Mouse (Mus musculus) gastrocnemius, postnatal 4 days (tissue): ENCODE data around the gene Pdcd2l. TPM values are rescaled to one million over a fixed set of nuclear protein-coding genes. Genes with fewer than 3 reads are reported as not detected.
"Not testable (repeated sequence)": the region's sequence is repeated elsewhere in the genome, so short reads cannot be mapped to it uniquely, and the experiment has no call there.

ENCODE experiments used
- DNase-seq, 2 experiments: peaks; one replicate each; pipeline ENCODE4 v3.0.0; 2021 to 2022; ENCODE audit warnings: low spot score in 2 of 2, mixed read lengths in 2 of 2
- total RNA-seq, 2 experiments: library from RNA; stranded (reverse); gene quantifications; 2 replicates each; pipeline ENCODE4 v1.2.3; 2021

Gene Pdcd2l
- total RNA-seq, 2 experiments from 2014 or later = 22.6 to 23.8 TPM

DNA sequence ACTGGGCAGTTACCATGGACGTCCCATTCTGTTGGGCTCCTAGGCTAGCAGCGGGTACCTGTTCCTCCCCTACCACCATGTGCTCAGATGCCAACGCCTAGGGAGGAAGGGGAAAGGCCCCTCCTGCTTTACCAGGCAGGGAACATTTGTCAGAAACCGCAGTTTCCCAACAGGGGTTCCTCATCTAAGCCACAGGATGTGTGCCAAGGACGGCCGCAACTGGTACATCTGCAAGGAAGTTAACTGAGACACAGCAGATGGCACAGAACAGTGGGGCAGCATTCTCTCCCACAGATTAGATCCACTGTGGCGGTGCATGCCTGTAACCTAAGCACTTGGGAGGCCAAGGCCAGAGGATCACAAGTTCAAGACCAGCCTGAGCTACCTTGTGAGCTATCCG is 18.2 kb upstream of the Pdcd2l start:
- DNase-seq = no peak

DNA sequence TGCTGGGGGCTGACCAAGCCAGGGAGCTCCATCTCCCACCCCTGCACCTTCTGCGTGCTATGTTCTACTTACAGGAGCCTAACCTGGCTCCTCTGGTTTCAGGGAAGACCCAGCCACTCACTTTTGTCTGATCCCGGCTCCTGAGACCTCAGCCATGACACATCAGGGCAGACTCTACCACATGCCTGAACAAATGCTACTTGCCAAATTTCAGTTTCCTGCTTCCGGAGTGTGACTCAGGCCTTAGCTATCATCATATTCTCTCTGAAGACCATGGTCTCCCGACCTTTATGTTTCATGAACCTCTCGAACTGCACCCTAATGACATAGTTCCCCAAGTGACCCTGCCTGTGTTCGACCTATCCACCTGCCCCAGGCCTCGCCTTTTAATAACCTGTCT is 16.8 kb upstream of the Pdcd2l start:
- no peak for DNase-seq

DNA sequence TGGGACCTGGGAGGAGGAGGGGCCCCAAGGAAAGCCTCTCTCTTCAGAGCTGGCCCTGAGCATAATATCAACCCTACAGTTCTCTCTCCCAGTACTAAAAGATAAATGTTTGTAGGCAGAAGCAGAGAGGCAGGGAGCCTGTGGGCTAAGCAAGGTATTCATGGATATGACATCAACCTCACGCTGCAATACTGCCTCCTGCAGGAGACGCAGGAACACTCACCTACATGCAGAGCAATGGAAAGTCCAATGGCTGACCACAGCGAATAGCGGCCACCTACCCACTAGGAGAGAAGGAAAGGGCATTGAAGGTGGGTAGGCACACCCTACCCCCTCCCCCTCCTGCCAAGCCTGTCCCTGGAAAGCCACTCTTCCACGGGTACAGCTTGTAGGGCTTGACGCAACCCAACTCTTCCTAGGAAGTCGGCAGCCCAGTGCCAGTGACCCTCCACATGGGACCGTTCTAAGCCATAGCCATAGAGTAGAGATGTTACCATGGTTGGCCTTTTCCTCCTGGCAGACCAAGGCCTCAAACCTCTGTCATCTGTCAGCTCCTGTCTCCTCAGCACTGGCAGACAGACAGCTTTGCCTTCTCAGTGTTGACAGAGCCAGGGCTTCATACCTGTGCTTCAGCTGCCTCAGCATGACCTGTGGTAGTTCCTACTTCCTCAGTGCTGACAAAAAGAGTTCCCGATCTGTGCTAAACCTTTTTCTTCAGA is 11.7 kb upstream of the Pdcd2l start:
- DNase-seq = no peak

DNA sequence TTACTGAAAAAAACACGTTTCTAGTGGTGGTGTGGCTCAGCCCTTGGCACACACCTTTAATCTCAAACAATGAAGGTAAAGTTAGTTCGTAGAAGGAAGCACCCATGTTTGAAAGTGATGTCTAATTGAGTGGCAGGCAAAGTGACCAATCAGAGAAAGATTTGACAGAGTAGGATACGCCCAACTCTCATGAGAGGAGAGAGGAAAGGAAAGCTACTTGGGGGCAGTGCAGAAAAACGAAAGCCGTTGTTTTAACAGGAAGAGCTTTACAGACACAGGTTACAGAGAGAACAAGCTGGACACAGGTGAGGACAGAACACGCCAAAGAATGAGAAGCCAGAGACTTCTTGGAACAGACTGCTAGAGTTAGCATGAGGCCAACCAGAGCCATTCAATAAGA is 9.9 kb upstream of the Pdcd2l start:
- DNase-seq = no peak

DNA sequence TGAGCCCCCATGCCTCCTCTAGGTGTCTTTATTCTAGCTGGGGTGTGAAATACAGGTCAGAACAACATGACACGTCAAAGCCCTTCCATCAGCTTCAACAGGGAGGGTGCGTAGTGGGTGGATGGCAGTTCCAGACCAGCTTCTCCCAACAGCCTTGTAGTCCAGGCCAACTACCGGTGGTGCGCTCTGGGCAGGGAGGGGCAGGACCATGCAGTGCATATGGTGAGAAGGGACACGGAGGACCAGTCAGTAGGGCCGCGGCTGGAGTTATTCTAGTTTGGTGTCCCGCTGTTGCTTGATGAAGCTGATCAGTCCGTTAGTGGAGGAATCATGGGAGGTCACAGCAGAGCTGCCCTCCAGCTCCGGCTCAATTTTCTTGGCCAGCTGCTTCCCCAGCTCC is 5.7 kb upstream of the Pdcd2l start:
- DNase-seq = not testable (repeated sequence)

DNA sequence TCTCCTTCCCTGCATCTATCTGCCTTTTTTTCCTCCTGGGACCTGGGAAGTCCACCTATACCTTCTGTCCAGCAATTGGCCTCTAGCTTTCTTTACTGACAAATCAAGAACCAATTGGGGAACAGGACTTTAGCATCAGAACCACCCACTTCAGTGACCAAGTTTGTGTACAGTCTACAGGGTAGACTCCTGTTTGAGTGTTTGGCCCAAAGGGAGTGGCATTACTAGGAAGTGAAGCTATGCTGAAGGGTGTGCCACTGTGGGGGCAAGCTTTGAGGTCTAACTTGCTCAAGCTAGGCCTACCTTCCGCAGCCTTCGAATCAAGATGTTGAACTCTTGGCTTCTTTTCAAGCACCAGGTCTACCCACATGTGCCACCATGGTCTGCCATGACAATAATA is 4.4 kb upstream of the Pdcd2l start:
- DNase-seq = no peak

DNA sequence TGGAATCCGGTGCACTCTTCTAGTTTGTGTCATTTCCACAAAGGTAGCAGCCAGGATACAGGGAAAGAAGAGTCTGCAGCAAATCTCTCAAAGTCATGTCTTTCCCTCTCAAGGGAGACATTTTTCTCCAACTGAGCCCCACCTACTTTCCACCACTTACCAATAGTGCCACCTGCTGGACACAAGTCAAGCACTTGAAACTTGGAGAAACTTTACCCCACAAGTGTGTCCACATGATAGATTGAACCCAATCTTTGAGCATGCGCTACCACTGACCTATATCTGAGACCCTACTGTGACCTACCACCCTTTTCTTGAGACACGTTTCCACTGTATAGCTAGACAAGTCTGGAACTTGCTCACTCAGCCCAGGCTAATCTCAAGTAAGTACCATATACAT is 1.9 kb upstream of the Pdcd2l start:
- DNase-seq = no peak

DNA sequence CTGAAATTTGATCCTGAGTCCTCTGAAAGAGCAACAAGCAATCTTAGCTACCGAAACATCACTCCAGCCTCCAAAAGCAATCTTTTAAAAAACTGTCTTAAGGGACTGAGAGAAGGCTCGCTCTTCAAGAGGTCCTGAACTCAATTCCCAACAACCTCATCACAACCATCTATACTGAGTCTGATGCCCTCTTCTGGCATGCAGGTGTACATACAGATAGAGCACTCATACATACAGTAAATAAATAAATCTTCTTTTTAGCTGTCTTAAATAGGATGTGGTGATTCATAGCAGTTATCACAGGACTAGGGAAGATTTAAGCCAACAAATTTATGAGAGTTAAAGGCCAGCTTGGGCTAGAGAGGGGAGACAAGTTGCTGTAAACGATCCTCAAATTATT is 829 bp downstream of the Pdcd2l start:
- no peak for DNase-seq

DNA sequence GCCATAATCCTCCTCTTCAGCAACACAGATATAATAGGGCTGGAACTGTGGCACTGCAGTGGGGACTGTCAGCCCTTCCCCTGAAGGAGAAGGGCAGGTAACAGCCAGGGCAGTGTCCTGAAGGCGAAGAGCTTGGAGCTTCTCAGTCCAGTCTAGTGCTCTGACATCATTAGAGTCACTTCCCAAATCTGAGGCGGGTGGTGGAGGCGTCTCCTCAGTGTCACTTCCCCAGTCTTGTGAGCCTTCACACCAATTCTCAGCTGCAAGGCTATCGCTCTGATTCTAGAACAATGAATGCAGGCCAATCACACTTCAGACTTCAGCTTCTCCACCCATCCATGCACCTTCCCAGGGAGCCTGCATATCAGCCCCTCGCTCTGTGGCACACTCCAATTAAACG is 3.6 kb downstream of the Pdcd2l start:
- DNase-seq = no peak

DNA sequence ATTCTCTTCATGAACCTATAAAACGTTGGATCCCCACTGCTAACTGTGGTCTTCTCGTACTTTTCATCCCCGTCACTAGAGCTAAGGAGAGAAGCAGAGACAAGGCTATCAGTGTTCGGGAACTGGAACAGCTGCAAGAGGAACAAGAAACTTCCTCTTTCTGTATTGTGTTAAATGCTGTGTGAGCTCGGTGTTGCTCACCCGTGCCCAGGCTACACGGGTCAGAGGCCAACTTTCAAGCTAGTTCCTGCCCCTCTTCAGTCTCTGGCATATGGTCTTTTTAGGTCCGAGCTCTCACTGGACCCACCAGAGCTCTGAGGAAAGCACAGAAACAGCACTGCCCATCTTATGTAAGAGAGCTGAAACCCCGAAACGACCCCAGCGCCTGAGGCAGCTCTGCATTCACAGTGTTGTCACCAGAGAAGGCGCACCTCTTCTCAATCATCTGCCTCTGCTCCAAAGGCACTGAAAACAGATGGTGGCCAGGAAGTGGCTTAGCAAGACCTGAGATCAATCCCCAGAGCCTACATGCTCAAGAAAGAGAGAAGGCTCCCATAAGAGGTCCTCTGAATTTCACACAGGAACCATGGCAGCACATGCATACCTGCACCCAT is 7.0 kb downstream of the Pdcd2l start:
- no peak for DNase-seq

DNA sequence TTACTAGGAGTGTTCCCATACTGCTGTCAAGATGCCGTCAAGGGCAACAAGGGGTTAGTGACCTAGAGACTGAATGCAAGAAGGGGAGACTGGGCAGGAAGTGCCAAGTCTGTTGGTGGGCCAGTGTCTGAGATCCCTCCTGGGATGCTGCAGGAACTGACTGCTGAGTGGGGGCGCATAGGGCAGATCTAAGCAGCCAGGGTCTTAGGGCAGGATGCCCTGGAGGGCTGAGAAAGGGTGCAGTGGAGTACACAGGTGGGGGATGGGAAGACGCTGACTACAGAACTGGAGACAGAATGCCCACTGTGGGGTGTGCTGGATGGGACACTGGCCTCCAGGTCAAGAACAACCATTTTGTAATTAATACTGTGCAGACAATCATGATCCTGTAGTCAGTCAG is 12.7 kb downstream of the Pdcd2l start:
- DNase-seq = no peak

DNA sequence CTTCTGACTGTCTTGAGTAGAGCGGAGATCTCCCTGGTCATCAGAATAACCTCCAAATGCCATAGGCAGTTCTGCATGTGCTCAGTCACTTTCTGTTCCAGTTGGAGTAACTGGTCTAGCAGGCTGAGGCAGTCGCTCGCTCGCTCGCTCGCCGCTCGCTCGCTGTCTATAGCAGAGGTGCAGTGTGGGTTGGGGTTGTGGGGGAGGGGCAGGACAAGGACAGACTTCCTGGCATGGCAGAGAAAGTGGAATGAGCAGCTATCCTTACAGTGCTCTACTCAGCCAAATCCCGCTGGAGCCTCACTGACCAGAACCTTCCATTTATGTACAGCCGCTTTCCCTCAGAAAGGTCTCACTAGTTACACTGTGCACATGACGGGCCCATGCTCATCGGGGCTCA is 13.1 kb downstream of the Pdcd2l start:
- DNase-seq = no peak

DNA sequence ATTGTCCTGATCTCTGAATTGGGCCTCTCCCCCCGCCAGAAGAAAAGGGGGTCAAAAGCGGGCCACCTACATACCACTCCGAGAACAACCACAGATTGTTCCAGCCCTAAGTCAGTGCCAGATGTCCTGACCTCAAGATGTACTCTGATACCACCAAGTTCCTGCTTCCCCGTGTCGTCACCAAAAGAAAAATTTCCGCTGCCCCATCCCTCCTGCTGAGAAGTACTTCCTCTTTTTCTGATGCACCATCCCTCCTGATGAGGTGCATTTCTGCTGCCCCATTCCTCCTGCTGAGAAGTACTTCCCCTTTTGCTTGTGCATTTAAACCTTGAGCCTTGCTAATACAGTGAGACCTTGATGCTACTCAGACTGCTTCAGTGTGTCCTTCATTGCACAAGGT is 20.2 kb downstream of the Pdcd2l start:
- DNase-seq = not testable (repeated sequence)

DNA sequence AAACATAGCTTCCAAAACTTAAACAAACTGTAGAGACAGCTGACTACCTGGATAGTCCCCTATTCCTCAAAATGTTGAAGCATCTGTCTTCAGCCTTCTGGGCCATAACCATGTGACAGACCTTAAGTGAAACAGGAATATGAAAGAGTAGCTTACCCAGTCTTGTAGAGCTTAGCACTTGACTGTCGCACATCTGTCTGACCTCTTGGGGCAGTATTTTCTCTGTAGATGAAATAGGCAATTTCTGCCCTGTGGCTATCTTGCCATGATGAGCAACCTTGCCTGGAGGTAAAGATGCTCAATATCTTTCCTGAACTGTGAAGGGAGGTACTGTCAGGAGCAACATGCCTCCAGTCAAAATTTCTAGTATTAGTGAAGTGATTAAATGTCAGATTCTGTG is 24.2 kb downstream of the Pdcd2l start:
- no peak for DNase-seq

DNA sequence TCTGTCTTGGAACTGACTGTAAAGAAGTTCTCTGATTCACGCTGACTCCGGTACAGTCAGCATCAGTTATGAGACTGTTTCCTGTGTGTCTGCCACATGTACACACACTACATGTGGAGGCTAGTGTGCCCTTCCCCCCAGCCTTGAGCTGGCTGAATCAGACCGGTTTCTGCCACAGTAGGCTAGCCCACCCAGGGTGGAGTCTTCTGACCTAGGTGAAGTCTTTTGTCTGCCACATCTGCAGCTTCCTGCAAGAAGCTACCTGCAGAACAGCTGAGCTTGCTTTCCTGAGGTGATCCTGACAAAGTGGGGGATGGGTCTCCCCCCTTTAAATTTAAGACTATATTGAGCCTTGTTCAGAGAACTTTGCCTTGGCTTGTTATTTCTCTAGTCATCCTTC is 27.0 kb downstream of the Pdcd2l start, which contains the start of gene Uba2:
Gene Uba2, minus strand, starts transcription at position 146 of the 400 bp plus-strand sequence.
- no peak for DNase-seq

DNA sequence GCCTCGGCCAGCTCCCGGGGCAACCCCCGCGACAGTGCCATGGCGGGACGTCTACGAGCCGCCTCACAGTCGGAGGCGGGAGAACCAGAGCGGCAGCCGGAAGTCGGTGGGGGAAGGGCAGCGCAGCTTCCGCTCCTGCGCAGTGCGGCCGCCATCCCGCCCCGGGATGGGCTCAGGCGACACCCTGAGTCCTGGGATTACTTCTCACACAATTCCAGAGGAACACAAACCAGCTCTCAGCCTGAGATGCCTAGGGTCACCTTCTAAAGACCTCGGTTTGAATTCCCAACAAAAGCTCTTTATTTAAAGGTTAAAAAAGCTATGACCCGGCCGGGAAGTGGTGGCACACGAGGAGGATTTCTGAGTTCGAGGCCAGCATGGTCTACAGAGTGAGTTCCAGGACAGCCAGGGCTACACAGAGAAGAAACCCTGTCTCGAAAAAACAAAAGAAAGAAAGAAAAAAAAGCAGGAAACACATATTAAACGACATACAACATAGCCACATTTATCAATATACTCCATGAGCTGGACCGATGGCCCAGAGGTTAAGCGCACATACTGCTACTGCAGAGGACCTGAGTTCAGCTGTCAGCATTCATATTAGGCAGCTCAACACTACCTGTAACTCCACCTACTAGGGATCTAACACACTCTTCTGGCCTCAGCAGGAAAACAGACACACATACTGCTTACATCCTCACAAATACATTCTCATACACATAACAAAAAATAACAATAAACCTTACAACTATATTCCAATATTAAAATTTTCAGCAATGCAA is 27.8 kb downstream of the Pdcd2l start:
- DNase-seq = peak; percentile 89 to 93

DNA sequence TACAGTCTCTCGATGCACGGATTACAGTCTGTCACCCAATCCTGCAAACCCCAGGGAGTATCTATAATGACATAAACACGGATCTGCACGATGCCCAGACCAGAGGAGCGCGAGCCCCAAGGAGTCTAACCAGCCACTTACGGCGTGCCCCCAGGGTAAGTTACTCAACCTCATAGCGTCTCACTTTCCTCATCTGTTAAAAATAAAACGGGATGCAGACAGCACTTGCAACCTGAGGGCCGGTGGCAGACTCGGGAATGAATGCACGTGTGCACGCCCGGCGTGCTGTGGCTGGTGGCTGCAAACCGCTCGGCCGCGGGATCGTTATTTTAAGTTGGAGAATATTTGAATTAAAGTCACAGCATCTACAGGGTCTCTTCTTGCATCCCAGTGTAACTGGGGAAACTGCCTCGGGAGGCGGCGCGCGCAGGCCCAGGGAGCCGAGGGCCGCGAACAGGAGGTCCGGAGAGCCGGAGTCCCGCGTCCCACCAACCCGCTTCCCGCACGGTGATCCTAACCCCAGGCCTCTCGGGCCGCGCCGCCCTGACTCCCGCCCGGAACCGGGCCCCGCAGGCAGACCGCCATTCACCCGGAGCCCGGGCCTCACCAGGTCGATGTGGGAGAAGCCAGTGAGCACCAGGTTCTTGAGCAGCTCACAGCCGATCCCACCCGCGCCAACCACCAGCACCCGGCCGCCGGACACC is 28.5 kb downstream of the Pdcd2l start:
- peak in 1 of 2 experiments; percentile 12 for DNase-seq

DNA sequence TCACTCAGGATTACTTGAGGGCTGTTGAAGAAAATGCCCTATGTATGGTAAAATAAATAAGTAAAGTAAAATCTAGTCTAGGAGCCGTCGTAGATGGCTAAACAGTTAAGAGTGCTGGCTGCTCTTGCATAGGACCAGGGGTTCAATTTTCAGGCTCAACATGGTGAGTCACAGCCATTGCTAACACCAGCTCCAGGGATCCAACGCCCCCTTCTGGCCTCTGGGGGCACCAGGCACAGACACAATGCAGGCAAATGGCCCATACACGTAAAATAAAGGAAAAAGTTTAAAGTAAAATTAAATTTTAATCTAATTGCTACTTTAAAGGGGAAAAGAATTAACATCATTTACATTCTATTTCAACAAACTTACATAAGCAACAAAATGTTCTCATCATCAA is 29.6 kb downstream of the Pdcd2l start:
- peak in 1 of 2 experiments; percentile 20 for DNase-seq

DNA sequence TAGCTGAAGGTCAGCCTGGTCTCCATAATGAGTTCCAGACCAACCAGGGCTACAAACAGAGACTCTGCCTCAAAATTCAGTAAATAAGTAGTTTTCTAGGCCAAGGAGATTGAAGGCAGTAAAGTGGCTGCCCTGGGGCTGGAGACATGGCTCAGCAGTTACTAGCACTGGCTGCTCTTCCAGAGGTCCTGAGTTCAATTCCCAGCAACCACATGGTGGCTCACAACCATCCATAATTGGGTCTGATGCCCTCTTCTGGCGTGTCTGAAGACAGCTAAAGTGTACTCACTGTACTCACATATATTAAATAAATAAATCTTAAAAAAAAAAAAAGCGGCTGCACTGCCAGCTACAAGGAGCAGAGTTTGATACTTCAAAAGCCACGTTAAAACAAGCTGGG is 30.5 kb downstream of the Pdcd2l start:
- DNase-seq = no peak

DNA sequence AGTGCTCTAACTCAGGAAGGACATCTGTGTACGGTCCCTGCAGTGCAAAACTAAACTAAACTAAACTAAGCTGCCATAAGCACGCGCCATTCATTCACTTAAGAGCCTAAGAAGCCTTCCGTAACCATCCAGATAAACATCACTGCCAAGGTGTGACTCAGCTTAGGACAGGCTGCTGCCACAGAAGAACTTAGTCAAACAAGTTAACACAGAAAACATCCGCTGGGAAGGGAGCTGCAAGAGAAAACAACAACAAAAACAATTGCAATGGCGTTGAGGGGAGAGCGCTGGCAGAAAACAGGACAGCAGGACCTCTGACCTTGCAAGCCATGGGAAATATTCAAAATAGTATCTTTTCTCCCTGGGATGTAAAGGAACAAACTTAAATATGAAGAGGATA is 31.8 kb downstream of the Pdcd2l start:
- no peak for DNase-seq

DNA sequence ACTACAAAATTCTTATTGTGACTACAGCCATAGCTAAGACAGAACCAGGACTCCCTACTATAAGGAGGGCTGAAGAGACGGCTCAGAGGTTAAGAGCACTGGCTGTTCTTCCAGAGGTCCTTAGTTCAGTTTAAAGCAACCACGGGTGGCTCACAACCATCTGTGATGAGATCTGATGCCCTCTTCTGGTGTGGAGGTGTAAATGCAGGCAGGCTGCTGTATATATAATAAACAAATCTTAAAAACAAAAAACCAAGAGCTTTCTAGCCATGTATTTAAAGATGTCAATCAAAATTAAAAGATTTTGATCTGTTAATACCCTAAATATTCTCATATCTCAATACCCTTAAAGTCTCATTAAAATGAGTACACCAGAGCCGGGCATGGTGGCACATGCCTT is 37.3 kb downstream of the Pdcd2l start:
- DNase-seq = no peak

DNA sequence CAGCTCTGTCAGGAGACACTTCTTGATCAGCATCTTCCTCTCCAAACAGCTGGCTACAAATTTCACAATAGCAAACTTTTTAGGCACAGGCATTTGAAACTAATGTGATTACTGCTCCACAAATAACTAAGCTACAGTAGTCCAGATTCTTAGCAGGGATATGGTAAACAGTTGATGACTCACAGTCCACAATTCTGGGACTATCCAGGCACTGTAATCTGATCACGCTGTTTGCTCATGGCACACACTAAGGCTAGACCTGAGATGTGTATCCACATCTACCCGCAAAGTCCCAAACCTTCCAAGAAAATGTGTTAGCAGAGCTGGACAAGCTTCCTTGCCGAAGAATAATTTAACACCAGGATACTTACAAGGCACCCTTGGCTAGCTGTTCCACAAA is 38.5 kb downstream of the Pdcd2l start:
- DNase-seq = no peak
